Mouse (Mus musculus): ENCODE measurements around the gene Gm10647.

GRCm38 (mm10) chr9:66748390-66748789 lies 48.4 kb upstream of the Gm10647 start:
- TF ChIP-seq CTCF (conservative IDR thresholded peaks at IDR 0.05; ENCODE audit: low read length) (no peak), POU5F1 (IDR thresholded peaks at IDR 0.05; ENCODE audit: borderline replicate concordance, low read length) (no peak), NANOG (IDR thresholded peaks at IDR 0.05; ENCODE audit: borderline replicate concordance, low read length) (no peak)
